Mouse (Mus musculus) stomach, postnatal 0 days (tissue): ENCODE measurements around the gene C9orf72.

Experiments used
- CTCF ChIP-seq: IDR thresholded peaks from 2 replicates; pipeline ENCODE4 v1.5.1; 2016; ENCODE audit warnings: antibody characterized with exemption, low read depth, mild to moderate bottlenecking, moderate library complexity
- EP300 ChIP-seq: optimal IDR thresholded peaks from 2 replicates; pipeline ENCODE3; 2016; ENCODE audit warnings: antibody characterized with exemption

GRCm38 (mm10) chr4:35167855-35168254 is 58.1 kb downstream of the C9orf72 start:
- TF ChIP-seq CTCF, result no peak
- TF ChIP-seq EP300, result no peak
